Mouse (Mus musculus) kidney, embryonic 14.5 days (tissue): Measurements from ENCODE around the gene Med13l. TPM values are rescaled to one million over a fixed set of nuclear protein-coding genes. Genes with fewer than 3 reads are reported as not detected.

Experiments used
- ATAC-seq: fragments of 200-750 bp; cut with Nextera tagmentation; 2 replicates; pipeline ENCODE4 v1.8.0; 2017; ENCODE audit warnings: moderate number of reproducible peaks, mild to moderate bottlenecking, moderate TSS enrichment, moderate library complexity; ENCODE audit not compliant: low FRiP score, low TSS enrichment
- H3K27ac ChIP-seq: fragments of 300-500 bp; sonication (generic); 2 replicates; pipeline ENCODE4 v1.5.1; 2014; ENCODE audit warnings: low read depth, mild to moderate bottlenecking, low read length, moderate library complexity, mixed read lengths
- H3K27me3 ChIP-seq: fragments of 300-500 bp; sonication (generic); 2 replicates; pipeline ENCODE4 v1.6.1; 2014; ENCODE audit warnings: mild to moderate bottlenecking, low read length; ENCODE audit not compliant: control insufficient read depth, insufficient read depth
- H3K36me3 ChIP-seq: fragments of 300-500 bp; sonication (generic); 2 replicates; pipeline ENCODE4 v1.6.1; 2014; ENCODE audit warnings: low read length, mixed read lengths; ENCODE audit not compliant: control insufficient read depth, insufficient read depth
- H3K4me1 ChIP-seq: fragments of 300-500 bp; sonication (generic); 2 replicates; pipeline ENCODE4 v1.6.1; 2014; ENCODE audit warnings: low read length, mixed read lengths; ENCODE audit not compliant: control insufficient read depth, insufficient read depth
- H3K4me2 ChIP-seq: fragments of 300-500 bp; sonication (generic); replicated peaks from 2 replicates; pipeline ENCODE4 v1.6.1; 2014; ENCODE audit warnings: low read depth, mild to moderate bottlenecking, low read length
- H3K4me3 ChIP-seq: fragments of 300-500 bp; sonication (generic); 2 replicates; pipeline ENCODE4 v1.5.1; 2014; ENCODE audit warnings: mild to moderate bottlenecking, low read length
- H3K9ac ChIP-seq: fragments of 300-500 bp; sonication (generic); 2 replicates; pipeline ENCODE4 v1.6.1; 2014; ENCODE audit warnings: low read depth, mild to moderate bottlenecking, low read length, moderate library complexity
- H3K9me3 ChIP-seq: fragments of 300-500 bp; sonication (generic); 2 replicates; pipeline ENCODE4 v1.6.1; 2016; ENCODE audit warnings: low read length; ENCODE audit not compliant: control insufficient read depth
- WGBS: fragments of 180-500 bp; shearing (Covaris S2); extraction: QIAGEN DNeasy Blood & Tissue Kit; methylation state at CpG from one replicate; pipeline ENCODE4 v1.1.7; 2014; 5-methylcytosine and 5-hydroxymethylcytosine counted together
- polyA plus RNA-seq: library from polyadenylated mRNA; unstranded; fragments of >200 nt; fragmentation: Nextera tagmentation; extraction: Ambion mirVana; gene quantifications from 2 replicates; pipeline ENCODE4 v1.2.1, GENCODE M21; 2014

Gene Med13l
- polyA plus RNA-seq, 1 experiment from 2014 or later = 12.1 TPM

DNA sequence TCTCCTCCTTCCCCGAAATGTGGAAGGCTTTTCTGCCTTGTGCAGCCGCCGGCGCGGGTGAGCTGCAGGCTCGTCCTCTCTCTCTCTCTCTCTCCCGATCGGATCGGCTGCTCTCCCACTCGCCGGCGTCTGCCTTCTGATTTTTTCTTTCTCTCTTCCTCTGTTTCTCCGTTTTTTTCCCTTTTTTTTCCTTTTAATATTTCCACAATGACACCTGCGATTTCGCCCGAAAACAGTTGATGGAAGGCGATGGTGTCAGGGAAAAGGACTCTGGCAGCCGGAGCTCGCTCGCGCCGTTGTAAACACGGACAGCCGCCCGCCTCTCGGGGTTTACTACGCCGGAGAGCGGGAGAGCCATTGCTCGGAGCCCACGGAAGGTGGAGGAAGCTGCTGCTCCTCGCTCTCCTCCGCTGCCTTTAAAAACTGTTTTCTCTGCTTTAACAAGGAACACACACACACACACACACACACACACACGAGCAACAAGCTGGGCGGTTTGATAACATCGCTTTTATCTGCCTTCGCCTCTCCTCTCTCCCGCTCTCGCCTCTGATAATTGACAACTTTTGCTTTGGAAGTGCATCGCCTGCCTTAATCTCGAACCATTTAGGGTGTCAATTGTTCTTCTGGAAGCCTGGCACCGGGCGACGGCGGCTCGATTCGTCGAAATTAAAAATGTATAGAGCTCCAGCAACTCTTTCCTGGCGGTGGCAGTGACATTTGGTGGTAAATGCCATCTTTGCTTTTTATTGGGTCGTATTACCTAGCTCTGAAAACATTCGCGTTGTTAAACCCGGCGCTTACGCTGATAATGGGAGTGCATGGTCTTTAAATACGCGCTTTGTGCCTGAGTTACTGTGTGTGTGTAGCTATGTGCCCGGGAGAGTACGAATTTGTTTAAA is 858 bp downstream of the Med13l start:
- H3K4me1 ChIP-seq = peaks cover 18% of the 10 kb centered on the region; the same call in 1 of the 2 replicates
- peak overlapping the region; percentile 73; the same call in 1 of the 2 replicates for H3K27ac ChIP-seq
- H3K4me3 ChIP-seq = peak overlapping the region; percentile 87
- under 1% methylated on average over 58 of the region's 59 CpGs for WGBS
- no peaks in the 10 kb centered on the region for H3K9me3 ChIP-seq
- H3K9ac ChIP-seq = peak overlapping the region; percentile 94
- H3K27me3 ChIP-seq = 0 out of 2 replicates have a peak, but pooled peaks cover 1% of the 10 kb centered on the region
- no peaks in the 10 kb centered on the region for H3K36me3 ChIP-seq
- H3K4me2 ChIP-seq = peak overlapping the region; percentile 89
- ATAC-seq = no peak

DNA sequence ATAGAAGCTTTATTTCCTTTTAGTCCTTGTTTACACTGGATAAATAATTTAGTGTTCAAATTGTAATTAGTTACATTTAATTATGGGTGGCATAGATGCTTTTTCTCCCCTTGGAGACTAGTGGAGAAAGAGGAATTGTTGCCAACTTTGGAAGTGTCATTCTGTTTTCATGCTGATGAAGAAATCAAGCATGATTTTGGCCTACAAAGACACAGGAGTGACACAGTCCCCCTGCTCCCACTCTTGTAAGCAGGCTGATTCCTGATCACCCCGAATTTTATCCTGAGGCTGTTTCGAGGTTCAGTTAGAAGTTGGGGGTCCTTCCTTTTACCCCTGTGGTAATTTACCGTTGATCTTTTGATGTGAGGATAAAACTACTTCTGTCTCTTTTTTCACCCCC is 1.7 kb downstream of the Med13l start:
- no peak overlapping the region for H3K27ac ChIP-seq
- ATAC-seq = no peak
- H3K4me1 ChIP-seq = peaks cover 18% of the 10 kb centered on the region; the same call in 1 of the 2 replicates
- H3K36me3 ChIP-seq = no peaks in the 10 kb centered on the region
- no peaks in the 10 kb centered on the region for H3K27me3 ChIP-seq
- 43% methylated on average over 3 of the region's 3 CpGs for WGBS
- H3K9me3 ChIP-seq = no peaks in the 10 kb centered on the region
- H3K4me3 ChIP-seq = peak overlapping the region; percentile 87
- no peak overlapping the region for H3K9ac ChIP-seq
- peak overlapping the region; percentile 89 for H3K4me2 ChIP-seq

DNA sequence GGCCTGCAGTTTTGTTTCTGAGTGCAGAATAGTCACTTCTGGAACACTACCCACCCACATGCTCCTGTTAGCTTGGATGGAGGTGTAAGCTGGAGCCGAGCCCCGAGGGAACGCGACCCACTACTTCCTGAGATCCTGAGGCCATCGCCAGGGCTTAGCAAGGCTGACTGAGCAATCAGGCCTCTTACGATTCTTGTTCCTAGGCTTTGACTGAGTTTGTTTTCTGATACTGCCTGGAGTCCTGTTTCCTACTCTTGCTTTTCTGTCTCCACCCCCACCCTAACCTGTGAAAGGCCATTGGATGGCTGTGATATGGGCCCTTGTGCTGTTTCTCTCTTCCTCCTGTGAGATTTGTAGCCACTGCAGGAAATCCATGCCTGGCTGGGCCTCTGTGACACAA is 3.1 kb downstream of the Med13l start:
- no peaks in the 10 kb centered on the region for H3K27me3 ChIP-seq
- 22% methylated on average over 6 of the region's 6 CpGs for WGBS
- ATAC-seq = no peak
- no peak overlapping the region for H3K9ac ChIP-seq
- H3K36me3 ChIP-seq = no peaks in the 10 kb centered on the region
- no peak overlapping the region for H3K4me2 ChIP-seq
- H3K27ac ChIP-seq = no peak overlapping the region
- peaks cover 21% of the 10 kb centered on the region; the same call in 1 of the 2 replicates for H3K4me1 ChIP-seq
- no peaks in the 10 kb centered on the region for H3K9me3 ChIP-seq
- H3K4me3 ChIP-seq = no peak overlapping the region

DNA sequence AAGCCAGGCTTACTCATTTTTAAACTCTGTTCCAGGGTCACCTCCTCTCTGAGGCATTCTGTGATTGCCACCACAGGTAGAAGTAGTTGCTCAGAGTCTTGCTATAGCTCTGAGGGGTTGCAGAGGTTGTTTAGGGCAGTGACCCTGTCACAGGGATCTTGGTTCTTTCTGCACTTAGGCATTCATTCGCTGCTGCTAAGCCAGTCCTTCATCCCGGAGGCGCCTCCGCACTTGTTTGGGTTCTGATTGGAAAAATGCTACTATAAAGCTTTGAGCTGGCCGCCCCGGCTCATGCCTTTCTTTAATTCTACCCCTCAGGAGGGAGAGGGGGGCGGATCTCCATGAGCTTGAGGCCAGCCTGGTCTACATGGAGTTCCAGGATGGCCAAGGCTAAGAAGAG is 6.9 kb downstream of the Med13l start:
- no peaks in the 10 kb centered on the region for H3K9me3 ChIP-seq
- no peak overlapping the region for H3K4me2 ChIP-seq
- H3K9ac ChIP-seq = no peak overlapping the region
- H3K27me3 ChIP-seq = no peaks in the 10 kb centered on the region
- ATAC-seq = no peak
- no peak overlapping the region for H3K4me3 ChIP-seq
- peaks cover 32% of the 10 kb centered on the region for H3K4me1 ChIP-seq
- no peaks in the 10 kb centered on the region for H3K36me3 ChIP-seq
- WGBS = 47% methylated on average over 7 of the region's 7 CpGs
- H3K27ac ChIP-seq = no peak overlapping the region

DNA sequence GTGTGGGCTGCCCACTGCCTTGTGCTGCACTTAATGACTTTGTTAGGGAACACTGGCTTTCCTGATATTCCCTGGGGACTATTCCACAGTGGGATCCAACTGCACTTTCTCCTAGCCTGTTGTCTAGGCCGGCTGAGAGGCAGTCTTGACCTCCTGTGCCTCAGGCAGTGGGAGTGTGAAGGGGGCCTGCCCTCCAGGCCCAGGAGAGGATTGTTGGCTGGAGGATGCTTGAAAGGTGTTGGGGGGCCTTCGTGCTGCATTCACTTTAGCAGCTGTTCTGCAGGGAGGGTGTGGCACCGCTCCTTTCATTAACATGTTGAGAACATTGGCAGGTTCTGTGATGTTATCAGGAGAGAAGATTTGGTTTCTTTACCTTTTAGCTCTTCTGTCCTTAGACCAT is 8.5 kb downstream of the Med13l start:
- Histone ChIP-seq H3K4me2 (no peak overlapping the region), H3K36me3 (no peaks in the 10 kb centered on the region), H3K4me1 (peaks cover 22% of the 10 kb centered on the region), H3K9ac (no peak overlapping the region), H3K4me3 (no peak overlapping the region), H3K9me3 (no peaks in the 10 kb centered on the region), H3K27ac (no peak overlapping the region), H3K27me3 (no peaks in the 10 kb centered on the region)
- no peak for ATAC-seq
- WGBS = 42% methylated on average over 3 of the region's 3 CpGs

DNA sequence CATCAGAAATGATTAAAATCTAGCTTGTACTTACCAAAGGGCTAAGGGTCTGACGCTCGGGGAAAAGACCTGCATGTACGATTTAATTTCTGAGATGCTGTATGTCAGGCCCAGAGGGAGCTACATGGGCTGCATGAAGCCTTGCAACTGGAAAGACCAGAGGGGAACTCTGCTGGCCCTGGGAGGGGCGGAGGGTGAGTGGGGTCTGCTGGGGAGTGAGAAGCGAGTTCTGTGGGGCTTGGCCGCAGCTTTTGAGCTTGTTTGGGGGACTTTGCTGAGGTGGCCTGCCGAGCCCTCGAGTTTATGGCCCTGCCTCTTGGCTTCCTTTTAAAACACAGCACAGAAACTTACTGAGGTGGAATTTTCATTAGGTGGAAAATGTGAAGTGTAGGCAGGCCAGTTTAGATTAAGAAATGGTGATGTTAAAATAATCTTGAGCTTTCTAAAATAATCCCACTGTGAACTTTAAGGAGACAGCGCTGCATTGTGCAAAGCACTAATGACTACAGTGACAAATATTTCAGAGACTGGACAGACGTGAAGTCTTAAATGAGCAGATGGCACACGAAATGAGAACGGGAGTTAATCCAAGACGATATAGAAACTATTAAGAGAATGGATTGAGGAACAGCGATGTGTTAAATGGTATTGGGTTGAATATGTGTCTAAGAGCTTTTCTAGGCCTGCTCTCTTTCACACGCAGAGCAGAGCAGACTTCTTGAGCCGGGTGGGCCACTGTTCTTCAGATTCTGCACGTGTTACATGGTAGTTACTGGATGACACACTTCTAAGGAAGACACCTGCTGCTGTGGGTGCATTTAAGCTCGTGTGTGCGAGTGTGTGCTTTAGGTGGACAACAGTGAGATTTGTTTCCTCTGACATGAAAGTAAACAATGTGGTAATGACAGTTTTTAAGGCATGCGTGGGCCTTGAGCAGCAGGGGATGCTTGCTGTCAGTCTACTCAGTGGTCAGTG is 9.4 kb downstream of the Med13l start:
- H3K4me1 ChIP-seq = peaks cover 22% of the 10 kb centered on the region
- WGBS = 50% methylated on average over 20 of the region's 20 CpGs
- no peak overlapping the region for H3K4me2 ChIP-seq
- no peak overlapping the region for H3K9ac ChIP-seq
- H3K27me3 ChIP-seq = no peaks in the 10 kb centered on the region
- H3K4me3 ChIP-seq = no peak overlapping the region
- no peaks in the 10 kb centered on the region for H3K36me3 ChIP-seq
- H3K27ac ChIP-seq = no peak overlapping the region
- no peak for ATAC-seq
- no peaks in the 10 kb centered on the region for H3K9me3 ChIP-seq

DNA sequence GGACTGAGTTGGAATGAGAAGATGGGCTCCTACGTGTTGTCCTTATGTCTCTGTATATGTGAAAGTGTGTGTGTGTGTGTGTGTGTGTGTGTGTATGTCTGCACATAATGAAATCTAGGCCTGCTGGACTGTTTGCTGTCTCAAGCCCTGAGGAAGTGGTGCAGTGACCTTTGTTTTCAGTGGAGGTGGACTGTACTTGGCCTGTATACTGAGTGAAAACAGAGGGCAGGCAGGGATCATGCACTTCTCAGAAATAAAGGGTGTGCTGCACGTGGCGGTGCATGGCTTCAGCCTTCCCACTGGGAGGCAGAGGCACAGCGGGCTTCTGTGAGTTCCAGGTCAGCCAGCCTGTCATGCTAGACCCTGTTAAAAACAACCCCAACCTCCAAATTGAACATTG is 11.0 kb downstream of the Med13l start:
- Histone ChIP-seq H3K4me1 (peaks cover 26% of the 10 kb centered on the region), H3K9ac (no peak overlapping the region), H3K4me3 (no peak overlapping the region), H3K4me2 (no peak overlapping the region), H3K27ac (no peak overlapping the region), H3K27me3 (no peaks in the 10 kb centered on the region), H3K9me3 (no peaks in the 10 kb centered on the region), H3K36me3 (no peaks in the 10 kb centered on the region)
- WGBS = 61% methylated on average over 4 of the region's 4 CpGs
- no peak for ATAC-seq

DNA sequence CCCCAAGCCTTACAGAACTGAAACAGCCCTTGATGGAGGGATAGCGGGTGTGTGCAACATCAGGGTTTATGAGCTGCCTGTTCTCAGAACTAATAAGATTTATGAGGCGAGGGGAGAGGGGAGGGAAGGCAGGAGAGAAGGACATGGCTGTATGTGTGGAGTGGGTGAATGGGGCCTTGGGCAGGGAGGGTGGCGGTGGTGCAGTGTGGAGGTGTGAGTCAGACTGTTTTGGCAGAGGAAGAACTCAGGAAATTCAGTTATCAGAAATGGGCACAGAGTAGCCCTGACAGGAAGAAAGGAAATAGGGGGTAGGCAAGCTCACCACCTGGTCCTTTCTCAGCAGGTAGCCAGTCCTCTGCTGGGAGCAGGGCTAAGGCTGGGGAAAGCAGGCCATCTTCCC is 13.8 kb downstream of the Med13l start:
- H3K27ac ChIP-seq = no peak overlapping the region
- H3K9ac ChIP-seq = no peak overlapping the region
- no peaks in the 10 kb centered on the region for H3K27me3 ChIP-seq
- H3K4me2 ChIP-seq = no peak overlapping the region
- no peaks in the 10 kb centered on the region for H3K9me3 ChIP-seq
- peaks cover 22% of the 10 kb centered on the region for H3K4me1 ChIP-seq
- no peak overlapping the region for H3K4me3 ChIP-seq
- ATAC-seq = peak; percentile 61; the same call in 1 of the 2 replicates
- 11% methylated on average over 3 of the region's 3 CpGs for WGBS
- no peaks in the 10 kb centered on the region for H3K36me3 ChIP-seq
